Mouse (Mus musculus) liver, adult 2 months (tissue): ENCODE measurements around the gene Tmprss2.

Experiments used
- CTCF ChIP-seq: fragments of 200-500 bp; IDR thresholded peaks from 2 replicates; pipeline ENCODE4 v1.5.1; 2011; ENCODE audit warnings: low read depth, low read length, control low read depth
- POLR2A ChIP-seq: fragments of 200-500 bp; IDR thresholded peaks from 2 replicates; pipeline ENCODE4 v1.6.1; 2011; ENCODE audit warnings: low read length, control low read depth; ENCODE audit not compliant: insufficient read depth; ENCODE audit errors: extremely low read depth

DNA sequence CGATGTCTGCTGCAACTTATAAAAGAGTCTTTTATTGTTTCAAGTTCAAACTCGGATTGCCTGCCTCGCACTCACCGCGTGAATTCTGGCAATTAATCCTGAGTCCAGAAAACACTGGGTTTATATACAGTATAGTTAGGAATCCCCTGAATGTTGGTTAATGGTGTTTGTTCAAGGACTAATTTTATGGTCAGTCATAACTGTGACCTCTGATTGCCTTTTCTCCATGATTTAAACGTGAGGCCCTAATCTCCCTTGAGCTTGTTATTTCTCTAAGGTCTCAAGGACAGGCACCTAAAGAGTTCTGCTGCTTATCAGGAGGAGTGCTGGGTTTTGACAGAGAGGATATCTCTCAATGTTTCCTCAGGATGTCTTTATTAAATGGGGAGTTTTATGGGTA, 89.0 kb downstream of the Tmprss2 start:
- TF ChIP-seq POLR2A (no peak), CTCF (no peak)
